Mouse (Mus musculus) neural tube, embryonic 13.5 days (tissue): ENCODE results near the gene Birc3. TPM values are rescaled to one million over a fixed set of nuclear protein-coding genes. Genes with fewer than 3 reads are reported as not detected.

ENCODE experiments used
- ATAC-seq: fragments of 200-750 bp; cut with Nextera tagmentation; 2 replicates; pipeline ENCODE4 v1.8.0; 2017; ENCODE audit warnings: low read depth, mild to moderate bottlenecking, moderate TSS enrichment, moderate library complexity
- H3K27ac ChIP-seq: fragments of 300-500 bp; sonication (generic); replicated peaks from 2 replicates; pipeline ENCODE4 v1.5.1; 2015; ENCODE audit warnings: moderate library complexity, mild to moderate bottlenecking, inconsistent platforms
- H3K27me3 ChIP-seq: fragments of 300-500 bp; sonication (generic); 2 replicates; pipeline ENCODE4 v1.6.1; 2015; ENCODE audit warnings: mild to moderate bottlenecking, inconsistent platforms
- H3K36me3 ChIP-seq: fragments of 300-500 bp; sonication (generic); 2 replicates; pipeline ENCODE4 v1.6.1; 2015; ENCODE audit warnings: mild to moderate bottlenecking, inconsistent platforms
- H3K4me1 ChIP-seq: fragments of 300-500 bp; sonication (generic); replicated peaks from 2 replicates; pipeline ENCODE4 v1.6.1; 2015; ENCODE audit warnings: inconsistent platforms
- H3K4me2 ChIP-seq: fragments of 300-500 bp; sonication (generic); 2 replicates; pipeline ENCODE4 v1.6.1; 2015; ENCODE audit warnings: inconsistent platforms, mild to moderate bottlenecking, moderate library complexity
- H3K4me3 ChIP-seq: fragments of 300-500 bp; sonication (generic); 2 replicates; pipeline ENCODE4 v1.5.1; 2015; ENCODE audit warnings: mild to moderate bottlenecking, inconsistent platforms
- H3K9ac ChIP-seq: fragments of 300-500 bp; sonication (generic); 2 replicates; pipeline ENCODE4 v1.6.1; 2015; ENCODE audit warnings: moderate library complexity, mild to moderate bottlenecking, inconsistent platforms
- H3K9me3 ChIP-seq: fragments of 300-500 bp; sonication (generic); 2 replicates; pipeline ENCODE4 v1.6.1; 2016; ENCODE audit warnings: inconsistent platforms
- WGBS: fragments of 180-500 bp; shearing (Covaris S2); methylation state at CpG from one replicate; pipeline ENCODE4 v1.1.7; 2015; 5-methylcytosine and 5-hydroxymethylcytosine counted together
- polyA plus RNA-seq: library from polyadenylated mRNA; unstranded; fragments of >200 nt; fragmentation: Nextera tagmentation; extraction: Ambion mirVana; gene quantifications from 2 replicates; pipeline ENCODE4 v1.2.1, GENCODE M21; 2015

Gene Birc3
- polyA plus RNA-seq, 1 experiment from 2014 or later: 2.3 TPM

GRCm38 (mm10) chr9:7836331-7836730 lies 36.7 kb downstream of the Birc3 start:
- WGBS: under 1% methylated on average over 16 of the region's 16 CpGs
- Histone ChIP-seq H3K4me2 (peak overlapping the region; percentile 70), H3K9me3 (no peaks in the 10 kb centered on the region), H3K27ac (peak overlapping the region; percentile 98), H3K9ac (peak overlapping the region; percentile 81), H3K4me1 (peaks cover 48% of the 10 kb centered on the region), H3K27me3 (no peaks in the 10 kb centered on the region), H3K4me3 (peak overlapping the region; percentile 58), H3K36me3 (peaks cover 20% of the 10 kb centered on the region)
- peak; percentile 65 for ATAC-seq

GRCm38 (mm10) chr9:7835302-7835701 lies 37.7 kb downstream of the Birc3 start:
- no peak overlapping the region for H3K4me3 ChIP-seq
- peaks cover 56% of the 10 kb centered on the region for H3K4me1 ChIP-seq
- H3K4me2 ChIP-seq: peak overlapping the region; percentile 70
- peaks cover 20% of the 10 kb centered on the region for H3K36me3 ChIP-seq
- no peak for ATAC-seq
- no peak overlapping the region for H3K9ac ChIP-seq
- no peaks in the 10 kb centered on the region for H3K9me3 ChIP-seq
- WGBS: 84% methylated on average over 1 of the region's 1 CpGs
- no peak overlapping the region for H3K27ac ChIP-seq
- no peaks in the 10 kb centered on the region for H3K27me3 ChIP-seq

GRCm38 (mm10) chr9:7833421-7833820 lies 39.6 kb downstream of the Birc3 start:
- H3K4me3 ChIP-seq: 0 out of 2 replicates have a peak overlapping the region, but pooled peaks have one; percentile 2
- no peaks in the 10 kb centered on the region for H3K9me3 ChIP-seq
- peaks cover 66% of the 10 kb centered on the region for H3K4me1 ChIP-seq
- 84% methylated on average over 6 of the region's 6 CpGs for WGBS
- ATAC-seq: no peak
- no peak overlapping the region for H3K9ac ChIP-seq
- no peaks in the 10 kb centered on the region for H3K27me3 ChIP-seq
- peaks cover 20% of the 10 kb centered on the region for H3K36me3 ChIP-seq
- H3K4me2 ChIP-seq: peak overlapping the region; percentile 43
- no peak overlapping the region for H3K27ac ChIP-seq

GRCm38 (mm10) chr9:7829531-7830528 lies 43.2 kb downstream of the Birc3 start:
- Histone ChIP-seq H3K9me3 (no peaks in the 10 kb centered on the region), H3K4me1 (peaks cover 60% of the 10 kb centered on the region), H3K27ac (no peak overlapping the region), H3K36me3 (peaks cover 32% of the 10 kb centered on the region), H3K4me2 (peak overlapping the region; percentile 42), H3K9ac (no peak overlapping the region), H3K4me3 (no peak overlapping the region), H3K27me3 (no peaks in the 10 kb centered on the region)
- WGBS: 83% methylated on average over 9 of the region's 9 CpGs
- peak; percentile 27; the same call in 1 of the 2 replicates for ATAC-seq

GRCm38 (mm10) chr9:7828706-7829105 lies 44.3 kb downstream of the Birc3 start:
- Histone ChIP-seq H3K9ac (no peak overlapping the region), H3K4me3 (no peak overlapping the region), H3K36me3 (peaks cover 29% of the 10 kb centered on the region), H3K27ac (no peak overlapping the region), H3K9me3 (no peaks in the 10 kb centered on the region), H3K4me2 (no peak overlapping the region), H3K4me1 (peaks cover 49% of the 10 kb centered on the region), H3K27me3 (no peaks in the 10 kb centered on the region)
- WGBS: 97% methylated on average over 4 of the region's 4 CpGs
- ATAC-seq: no peak

- H3K36me3 ChIP-seq: peaks cover 33% of the 10 kb centered on the region
- 93% methylated on average over 5 of the region's 5 CpGs for WGBS
- no peak for ATAC-seq
- peaks cover 15% of the 10 kb centered on the region for H3K4me1 ChIP-seq
- H3K27me3 ChIP-seq: no peaks in the 10 kb centered on the region
- H3K27ac ChIP-seq: no peak overlapping the region
- H3K4me2 ChIP-seq: no peak overlapping the region
- H3K9me3 ChIP-seq: no peaks in the 10 kb centered on the region
- H3K9ac ChIP-seq: no peak overlapping the region
- no peak overlapping the region for H3K4me3 ChIP-seq
Measured at GRCm38 (mm10) chr9:7824916-7825315, 48.1 kb downstream of the Birc3 start.

GRCm38 (mm10) chr9:7822758-7823157 lies 50.2 kb downstream of the Birc3 start:
- Histone ChIP-seq H3K36me3 (peaks cover 52% of the 10 kb centered on the region), H3K9ac (no peak overlapping the region), H3K4me1 (peaks cover 4% of the 10 kb centered on the region; the same call in 1 of the 2 replicates), H3K9me3 (no peaks in the 10 kb centered on the region), H3K27me3 (no peaks in the 10 kb centered on the region), H3K27ac (no peak overlapping the region), H3K4me3 (no peak overlapping the region), H3K4me2 (no peak overlapping the region)
- no peak for ATAC-seq
- WGBS: 84% methylated on average over 3 of the region's 3 CpGs

GRCm38 (mm10) chr9:7805101-7805506 lies 67.9 kb downstream of the Birc3 start:
- peaks cover 11% of the 10 kb centered on the region; the same call in 1 of the 2 replicates for H3K36me3 ChIP-seq
- H3K4me2 ChIP-seq: no peak overlapping the region
- no peak overlapping the region for H3K4me3 ChIP-seq
- H3K9me3 ChIP-seq: no peaks in the 10 kb centered on the region
- no peak overlapping the region for H3K27ac ChIP-seq
- H3K4me1 ChIP-seq: no peaks in the 10 kb centered on the region
- H3K27me3 ChIP-seq: no peaks in the 10 kb centered on the region
- H3K9ac ChIP-seq: no peak overlapping the region
- 55% methylated on average over 5 of the region's 5 CpGs for WGBS
- no peak; the same call in 1 of the 2 replicates for ATAC-seq

Other genes starting within 250 kb of the Birc3 start
- gene Mmp20, start 245.0 kb downstream of the Birc3 start, polyA plus RNA-seq: not detected in 2 replicates
- not detected in 2 replicates for gene Mmp7, start 181.1 kb downstream of the Birc3 start, polyA plus RNA-seq
- gene Tmem123, start 109.1 kb downstream of the Birc3 start, polyA plus RNA-seq: 30.4 and 32.2 TPM in 2 replicates
- 38.6 and 44.4 TPM in 2 replicates for gene Birc2, start 36.1 kb downstream of the Birc3 start, polyA plus RNA-seq
- gene Yap1, start 131.4 kb upstream of the Birc3 start, polyA plus RNA-seq: 11.5 and 12.0 TPM in 2 replicates
- 14.2 and 17.3 TPM in 2 replicates for gene Cfap300, start 169.6 kb upstream of the Birc3 start, polyA plus RNA-seq